Mouse (Mus musculus) liver, postnatal 0 days (tissue): ENCODE results near the gene Rdh16.

Source experiments
- CTCF ChIP-seq: sonication (generic); IDR thresholded peaks from 2 replicates; pipeline ENCODE4 v1.5.1; 2016; ENCODE audit warnings: antibody characterized with exemption, low read depth
- EP300 ChIP-seq: IDR thresholded peaks from 2 replicates; pipeline ENCODE4 v1.6.1; 2016; ENCODE audit warnings: antibody characterized with exemption, low read depth, mild to moderate bottlenecking

DNA sequence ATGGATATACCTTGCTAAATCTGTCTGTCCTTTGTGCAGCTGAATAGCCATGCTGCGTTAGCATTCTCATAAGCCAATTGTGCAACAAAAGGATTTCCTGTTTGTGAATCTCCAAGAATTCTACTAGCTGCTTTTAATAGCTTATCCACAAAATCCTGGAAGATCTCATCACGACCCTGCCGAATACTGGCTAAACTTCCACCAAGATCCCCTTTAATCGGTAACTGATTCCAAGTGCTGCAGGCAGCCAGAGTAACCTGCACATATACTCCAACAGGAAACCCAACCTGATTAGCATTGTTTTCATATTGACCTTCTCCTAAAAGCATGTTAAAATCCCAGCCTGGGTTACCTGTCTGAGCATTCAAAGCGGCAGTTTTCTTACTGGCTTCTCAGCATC is 34.3 kb downstream of the Rdh16 start:
- TF ChIP-seq CTCF (no peak), EP300 (no peak)
